Mouse (Mus musculus): Measurements from ENCODE around the gene Tenm2. TPM values are rescaled to one million over a fixed set of nuclear protein-coding genes. Genes with fewer than 3 reads are reported as not detected.

Gene Tenm2
- total RNA-seq, 2 experiments from 2014 or later = 0.29 to 0.49 TPM

DNA sequence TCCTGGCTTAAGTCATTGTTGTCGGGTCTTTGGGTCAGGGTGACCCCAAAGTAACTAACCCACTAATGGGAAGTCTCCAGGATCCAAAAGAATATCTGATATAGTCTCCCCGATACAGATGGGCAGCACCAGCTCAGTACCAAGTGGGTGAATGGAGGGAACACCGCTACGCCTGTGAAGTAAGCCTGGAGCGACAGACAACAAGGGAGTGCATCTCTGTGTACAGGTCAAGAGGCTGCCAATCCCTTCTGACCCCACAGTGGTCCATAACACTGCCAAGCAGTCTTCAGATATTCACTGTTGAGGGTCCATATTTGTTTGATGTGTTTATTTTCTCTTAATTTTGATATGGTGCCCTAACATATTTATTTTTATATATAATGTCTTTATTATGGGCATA, 754.7 kb downstream of the Tenm2 start:
- no peak for DNase-seq

DNA sequence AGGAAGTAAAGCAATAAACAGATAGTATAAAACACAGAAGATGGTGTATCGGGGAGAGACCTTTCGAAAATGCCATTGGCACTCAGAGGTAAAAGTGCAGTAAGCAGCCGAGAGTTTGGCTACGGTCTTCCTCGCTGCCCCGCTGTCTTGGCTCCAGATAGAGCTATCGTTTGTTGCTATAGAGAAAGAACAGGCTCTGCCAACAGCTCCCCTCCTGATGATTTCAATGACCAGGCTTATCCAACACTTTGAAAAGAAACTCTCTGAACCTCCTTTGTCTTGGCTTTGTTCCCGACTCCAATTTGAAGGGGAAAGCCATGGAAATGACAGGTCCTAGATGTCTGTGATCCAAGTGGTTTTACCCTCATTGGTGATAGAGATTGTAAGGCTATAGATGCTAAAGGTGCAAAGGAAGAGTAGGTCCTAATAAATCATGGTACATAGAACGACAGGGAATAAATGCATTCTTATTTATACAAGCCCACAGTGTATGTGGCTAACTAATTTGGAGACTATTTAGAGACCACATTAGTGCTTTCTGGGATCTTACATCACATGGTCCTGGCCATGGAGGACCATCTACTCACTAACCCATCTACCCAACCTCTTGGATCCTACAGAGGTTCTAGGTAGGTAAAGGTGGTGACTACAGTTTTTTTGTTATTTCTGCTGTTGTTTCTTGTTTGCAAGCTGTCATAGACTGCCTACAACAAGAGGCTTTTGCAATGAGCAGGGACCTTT, 765.8 kb downstream of the Tenm2 start:
- no peak for DNase-seq

DNA sequence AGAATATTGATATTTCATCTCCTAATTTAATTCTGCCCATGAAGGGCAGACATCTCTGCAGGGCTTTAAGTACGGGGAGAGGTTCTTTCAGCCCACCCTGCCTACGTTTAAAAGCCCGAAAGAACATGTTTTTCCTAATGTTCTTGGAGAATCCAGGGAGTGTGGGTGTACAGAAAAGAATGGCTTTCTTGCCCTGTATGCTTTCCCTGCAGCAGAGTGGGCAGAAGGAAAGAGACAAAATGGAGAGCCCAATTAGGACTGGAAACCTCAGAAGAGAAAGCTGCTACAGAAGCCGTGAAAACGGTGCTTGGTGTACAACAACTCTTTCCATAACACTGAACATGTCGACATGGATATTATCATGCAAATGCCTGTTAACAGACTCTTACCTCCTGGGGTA, 777.3 kb downstream of the Tenm2 start:
- no peak for DNase-seq

DNA sequence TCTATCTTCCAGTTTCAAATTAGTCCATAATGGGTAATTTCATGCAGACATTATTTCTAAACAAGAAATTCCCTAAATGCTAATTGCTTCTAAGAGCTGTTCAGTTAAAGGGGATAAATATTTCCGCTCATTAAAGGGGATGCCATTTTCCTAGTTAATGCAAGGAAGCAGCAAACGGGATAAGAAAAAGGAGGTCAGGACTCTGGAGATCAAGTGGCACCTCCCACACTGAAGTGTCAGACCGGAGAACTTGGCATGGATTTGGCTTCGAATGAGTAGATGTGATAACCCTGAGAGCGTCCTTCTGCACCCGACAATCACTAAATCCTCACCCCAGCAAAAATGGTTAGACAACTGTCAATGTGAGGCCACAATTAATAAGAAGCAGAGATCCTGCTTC, 781.7 kb downstream of the Tenm2 start:
- DNase-seq = no peak

DNA sequence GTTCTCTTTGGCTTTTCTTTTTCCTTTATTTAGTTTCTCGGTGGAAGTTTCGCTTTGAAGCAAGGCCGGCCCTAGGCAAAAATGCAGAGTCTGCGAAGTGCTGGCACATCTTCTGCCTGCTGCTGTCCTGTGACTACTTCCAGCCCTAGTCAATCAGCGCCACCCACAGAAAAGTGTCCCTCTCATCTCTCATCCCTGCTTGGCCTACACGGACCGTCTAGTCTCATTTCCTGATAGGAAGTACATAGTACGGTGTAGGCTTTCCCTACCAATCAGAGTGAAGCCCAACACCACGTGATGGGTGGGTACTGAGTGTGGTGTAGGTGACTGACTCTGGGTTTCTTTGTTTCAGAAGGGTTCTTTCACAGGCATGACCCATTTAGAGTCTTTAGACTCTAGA, 783.3 kb downstream of the Tenm2 start:
- no peak for DNase-seq

DNA sequence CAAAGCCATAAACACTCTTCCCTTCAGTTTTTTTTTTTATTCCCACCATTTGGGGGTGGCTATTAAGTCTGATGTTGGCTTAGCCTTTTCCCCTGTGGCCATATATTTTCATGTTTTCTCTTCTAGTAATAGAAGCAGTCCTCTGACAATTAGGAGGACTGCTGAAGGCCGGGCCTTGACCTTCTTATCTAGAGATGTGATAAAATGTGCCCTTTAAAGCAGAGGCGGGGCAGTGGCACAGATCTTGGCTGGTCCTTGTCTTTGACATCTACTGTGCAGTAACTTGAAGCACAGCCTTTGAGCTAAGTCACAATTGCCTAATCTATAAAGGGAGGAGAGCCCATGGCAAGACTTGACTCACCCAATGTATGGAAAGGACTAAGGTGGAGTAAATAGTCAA, 789.4 kb downstream of the Tenm2 start:
- no peak for DNase-seq

DNA sequence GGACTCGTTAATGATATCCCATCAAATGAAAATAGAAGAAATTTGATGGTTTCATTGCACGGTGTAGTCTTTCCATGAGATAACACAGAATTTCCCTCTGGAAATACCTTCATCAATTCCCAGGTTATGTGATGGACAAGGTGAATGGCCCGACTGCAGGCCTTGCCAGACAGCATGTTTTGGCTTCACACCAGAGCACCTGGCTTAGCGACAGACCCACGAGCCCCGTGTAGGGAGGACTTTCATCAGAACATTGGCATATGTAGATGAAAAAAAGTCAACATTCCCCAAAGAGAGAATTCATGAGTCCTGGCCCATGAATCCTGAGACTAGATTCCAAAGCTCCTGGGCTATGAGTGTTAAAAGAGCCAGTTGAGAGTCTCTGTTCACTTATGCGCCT, 791.9 kb downstream of the Tenm2 start:
- no peak for DNase-seq

DNA sequence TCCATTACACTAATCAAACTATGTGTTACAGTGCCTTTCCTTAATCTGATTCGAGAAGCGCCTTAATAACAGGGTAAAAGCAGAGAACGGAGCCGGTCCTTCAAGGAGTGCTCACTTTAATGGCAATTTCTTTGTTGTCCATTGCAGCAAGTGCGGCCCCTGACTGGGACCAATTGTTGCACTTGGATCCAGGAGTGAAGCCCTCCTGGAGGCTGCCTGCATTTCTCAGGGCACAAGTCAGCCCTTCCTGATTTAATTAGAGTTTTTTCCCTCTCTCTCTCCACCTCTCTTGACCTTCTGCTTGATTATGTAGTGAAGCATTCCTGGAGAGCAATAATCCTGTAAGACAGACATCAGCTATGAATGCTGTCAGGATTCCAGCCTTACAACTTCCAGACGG, 794.0 kb downstream of the Tenm2 start:
- DNase-seq = no peak

DNA sequence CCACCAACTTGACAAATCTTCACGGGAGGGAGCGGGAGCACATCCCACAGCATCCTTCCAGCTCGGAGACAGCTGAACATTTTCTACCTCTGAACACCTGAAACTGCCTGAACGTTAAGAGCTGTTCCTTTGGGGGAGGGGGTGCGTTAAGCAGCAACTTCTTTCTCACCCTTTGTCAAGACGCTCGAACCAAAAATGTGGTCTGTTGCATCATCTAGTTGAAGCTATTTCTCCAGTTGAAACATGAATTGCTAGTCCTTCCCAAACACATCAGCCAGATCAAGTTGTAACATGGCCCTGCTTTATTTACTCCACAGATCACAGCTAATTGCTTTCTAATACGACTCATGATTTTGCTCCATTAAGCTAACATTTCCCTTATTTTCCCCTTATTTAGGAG, 799.5 kb downstream of the Tenm2 start:
- DNase-seq = no peak

DNA sequence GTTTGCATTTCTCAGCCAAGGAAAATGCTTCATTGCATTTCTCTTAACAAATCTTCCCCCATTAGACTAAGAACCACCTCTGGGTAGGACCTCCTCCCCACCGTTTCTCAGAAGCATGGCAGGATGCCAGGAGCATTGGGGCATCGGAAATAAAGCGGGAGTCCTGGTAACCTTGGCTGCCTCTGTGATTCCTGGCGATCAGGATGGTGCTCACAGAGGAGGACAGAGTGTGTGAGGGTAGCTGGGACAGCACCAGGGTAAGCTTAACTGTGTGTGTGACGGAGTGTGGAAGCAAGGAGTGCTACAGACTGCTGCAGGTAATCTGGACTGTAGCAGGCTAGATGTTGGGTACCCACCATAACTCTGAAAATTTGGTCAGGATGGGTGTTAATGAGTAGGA, 806.8 kb downstream of the Tenm2 start:
- no peak for DNase-seq

DNA sequence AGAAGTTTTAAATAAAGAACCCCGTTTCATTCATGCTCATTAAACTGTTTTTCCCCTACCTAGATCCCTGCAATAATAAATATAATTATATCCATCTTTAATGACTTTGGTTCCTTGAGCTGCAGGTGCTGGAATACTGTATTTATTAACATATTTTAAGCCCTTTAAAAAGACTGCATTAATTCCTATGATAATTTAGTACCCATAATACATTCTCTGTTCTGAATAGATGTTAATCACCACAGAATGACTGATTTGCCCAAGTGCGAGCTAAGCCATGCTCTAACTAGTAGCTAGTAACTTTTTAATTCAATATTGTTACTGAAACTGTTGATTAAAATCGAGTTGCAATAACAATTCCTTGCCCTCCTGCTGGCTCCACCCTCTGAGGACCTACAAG, 810.8 kb downstream of the Tenm2 start:
- no peak for DNase-seq

DNA sequence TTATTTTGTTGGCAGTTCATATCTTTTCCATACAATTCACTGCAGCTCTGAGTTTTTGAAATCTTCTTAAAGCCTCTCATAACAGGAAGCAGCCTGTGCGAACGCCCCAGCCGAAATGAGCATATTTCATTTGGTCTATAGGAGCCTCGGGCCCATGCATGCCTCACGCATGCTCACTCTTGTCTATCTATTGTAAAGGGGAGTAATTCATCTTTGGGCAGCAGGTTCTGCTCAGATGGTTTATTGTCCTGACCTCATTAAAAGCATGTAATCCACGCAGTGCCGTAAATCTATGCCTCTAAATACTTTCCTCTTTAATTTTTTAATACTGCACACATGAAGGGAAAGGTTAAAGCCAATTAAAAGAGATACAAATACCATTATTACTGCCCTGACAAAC, 815.7 kb downstream of the Tenm2 start:
- no peak for DNase-seq

DNA sequence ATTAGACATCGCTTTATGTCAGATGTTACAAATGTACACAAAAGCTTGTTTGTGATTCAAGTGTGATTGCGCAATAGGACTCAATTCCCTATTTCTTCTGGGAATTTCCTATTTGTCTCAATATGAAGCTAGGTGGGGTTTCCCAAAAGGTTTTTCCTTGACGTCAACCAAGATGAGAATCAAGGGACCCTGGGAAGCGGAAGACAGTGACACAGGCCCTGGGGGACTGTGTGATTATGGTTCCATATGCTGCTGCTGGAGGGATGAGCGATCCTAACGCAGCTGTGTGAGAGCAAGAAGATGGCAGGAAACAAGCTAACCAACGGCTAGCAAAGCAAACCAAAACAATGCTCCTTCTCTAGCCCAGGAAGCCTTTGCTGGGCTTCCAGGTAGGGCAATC, 820.5 kb downstream of the Tenm2 start:
- DNase-seq = no peak

DNA sequence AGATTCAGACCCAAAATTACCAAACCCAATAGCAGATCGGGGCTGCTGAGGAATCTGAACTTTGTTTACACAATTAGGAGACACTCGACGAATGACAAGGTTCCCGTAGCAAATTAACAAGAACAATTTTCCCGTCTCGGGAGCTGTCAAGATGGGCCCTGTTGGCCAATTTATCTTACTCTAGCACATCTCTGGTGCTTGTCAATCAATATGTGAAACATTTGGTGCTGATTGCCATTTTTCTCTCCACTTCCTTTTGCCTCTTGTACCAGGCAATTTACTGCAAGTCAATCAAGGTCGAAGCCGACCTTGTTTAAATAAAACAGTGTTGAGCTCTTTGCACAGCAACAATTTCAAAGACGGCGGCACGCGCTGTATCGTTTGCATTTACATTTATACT, 824.9 kb downstream of the Tenm2 start:
- DNase-seq = no peak

DNA sequence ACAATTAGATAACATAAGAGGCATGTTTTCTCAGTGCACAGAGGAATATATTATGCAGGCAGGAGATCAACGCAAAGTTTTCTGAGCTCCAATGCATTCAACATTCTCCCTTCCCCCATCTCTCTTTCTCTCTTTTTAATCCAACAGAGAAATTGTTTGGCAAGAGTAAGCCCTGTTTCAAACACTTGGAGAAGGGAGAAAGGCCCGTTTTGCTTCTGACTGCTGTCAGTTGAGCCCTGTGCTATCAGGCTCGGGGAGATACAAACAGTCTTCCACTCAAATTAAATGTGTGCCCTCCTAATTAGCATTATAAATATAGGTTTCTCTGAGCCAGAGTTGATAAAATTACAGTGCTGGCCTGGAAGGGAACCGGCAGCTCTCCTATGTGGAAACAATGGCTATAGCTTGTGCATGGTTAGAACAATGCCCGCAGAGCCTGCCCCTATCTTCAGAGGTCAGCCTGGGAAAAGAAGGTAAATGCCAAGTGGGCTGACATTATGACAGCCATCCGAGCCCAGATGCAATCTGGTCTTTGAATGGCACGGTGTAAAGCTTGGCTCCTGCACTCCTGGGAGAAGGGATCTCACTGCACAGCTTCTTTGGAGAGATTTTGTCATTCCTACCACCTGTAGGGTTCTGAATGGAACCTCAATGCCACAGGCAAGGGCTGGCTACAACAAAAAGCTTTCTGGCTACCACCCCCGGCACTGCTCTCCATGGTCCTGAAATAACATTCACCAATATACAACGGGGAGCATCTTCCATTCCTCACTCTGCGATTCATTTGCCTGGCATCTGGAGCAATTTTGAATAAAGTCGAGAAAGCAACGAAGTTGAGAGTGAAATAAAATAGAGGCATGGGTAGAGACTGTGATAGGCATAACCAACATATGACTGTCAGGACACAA, 839.7 kb downstream of the Tenm2 start:
- no peak for DNase-seq

DNA sequence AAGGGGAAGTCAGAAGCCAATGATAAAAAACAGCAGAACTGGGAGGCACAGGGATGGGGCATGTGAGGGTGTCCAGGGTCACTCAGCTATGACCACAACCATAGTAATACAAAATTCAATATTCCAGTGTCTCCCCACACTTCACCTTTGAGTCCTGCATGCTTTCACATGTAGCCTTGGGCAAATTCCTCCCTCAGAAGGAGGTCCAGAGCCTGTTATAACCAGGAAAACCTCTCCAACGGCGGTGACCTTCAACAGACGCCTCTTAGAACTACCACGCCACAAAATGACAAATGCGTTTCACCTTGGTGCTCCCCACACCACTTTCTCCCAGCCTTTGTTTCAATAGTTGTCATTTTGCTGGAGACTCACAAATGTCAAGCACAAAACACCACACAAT, 851.1 kb downstream of the Tenm2 start:
- no peak for DNase-seq

DNA sequence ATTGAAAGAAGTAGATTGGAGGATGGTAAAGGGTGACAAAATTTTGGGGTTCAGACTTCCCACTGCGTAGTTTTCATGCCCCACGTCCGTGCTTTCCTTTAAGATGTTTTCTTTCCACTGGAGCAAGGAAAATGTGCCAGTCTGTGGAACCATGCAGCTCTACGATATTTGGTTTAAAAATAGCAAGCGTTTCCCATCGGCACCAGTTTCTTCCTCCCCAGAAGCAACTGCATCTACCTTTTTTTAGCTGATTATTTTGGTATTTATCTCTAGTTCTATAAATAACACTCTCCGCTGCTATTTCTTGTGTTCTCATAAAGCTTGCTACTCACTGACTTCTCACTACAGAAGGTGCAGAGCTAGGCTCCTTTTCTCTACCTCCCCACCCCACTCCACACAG, 864.0 kb downstream of the Tenm2 start:
- no peak for DNase-seq

DNA sequence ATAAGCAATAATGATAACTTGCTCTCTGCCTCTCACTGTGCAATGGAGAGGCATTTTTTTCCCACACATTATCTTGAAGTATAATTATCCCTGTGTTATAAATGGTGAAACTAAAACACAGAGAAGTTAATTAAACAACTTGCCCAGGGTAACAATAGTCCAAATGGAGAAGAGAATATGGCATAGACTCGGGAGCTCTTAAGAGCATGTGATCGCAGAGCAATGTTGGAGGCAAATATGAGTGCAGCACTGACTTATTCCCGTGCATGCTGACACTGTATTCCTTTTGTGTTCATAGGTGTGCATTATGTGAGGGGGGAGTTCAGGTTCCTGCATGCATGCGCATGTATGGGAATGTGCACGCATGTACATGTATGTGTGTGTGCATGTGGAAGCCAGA, 870.7 kb downstream of the Tenm2 start:
- DNase-seq = no peak

DNA sequence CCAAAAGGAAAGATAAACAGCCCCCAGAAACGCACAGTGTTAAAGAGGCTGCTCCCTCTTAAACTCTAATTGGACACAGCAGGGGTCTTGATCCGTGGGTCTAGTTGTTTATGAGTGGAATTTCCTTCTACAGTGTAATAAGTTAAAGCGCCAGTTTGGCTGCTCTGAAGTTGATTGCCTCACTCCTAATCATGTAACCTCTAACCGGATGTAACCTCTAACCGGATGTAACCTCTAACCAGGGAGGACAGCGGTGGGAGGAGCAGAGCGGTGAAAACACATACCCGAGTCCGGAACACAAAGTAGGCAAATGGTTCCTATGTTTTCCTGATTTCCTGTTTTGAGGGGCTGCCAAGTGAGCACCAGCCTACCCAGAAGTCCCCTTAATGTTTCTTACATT, 871.3 kb downstream of the Tenm2 start:
- no peak for DNase-seq

DNA sequence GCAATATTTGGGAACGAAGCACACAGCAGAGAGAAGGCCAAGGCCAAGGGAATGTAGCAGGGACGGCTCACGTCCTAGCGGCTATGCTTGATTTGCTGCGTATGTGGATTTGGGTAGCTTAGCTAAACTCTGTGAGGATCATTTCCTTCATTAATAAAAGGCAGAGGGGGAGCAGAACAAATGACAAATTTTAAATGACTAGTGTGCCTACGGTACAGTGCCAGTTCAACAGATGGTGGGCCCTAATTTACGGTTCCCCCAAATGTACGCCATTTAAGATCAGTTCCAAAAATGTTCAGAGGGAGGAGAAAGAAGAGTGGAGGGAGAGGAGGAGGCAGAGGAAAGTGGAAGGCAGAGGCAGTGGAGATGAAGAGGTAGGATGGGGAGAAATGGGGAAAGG, 873.2 kb downstream of the Tenm2 start:
- DNase-seq = no peak

DNA sequence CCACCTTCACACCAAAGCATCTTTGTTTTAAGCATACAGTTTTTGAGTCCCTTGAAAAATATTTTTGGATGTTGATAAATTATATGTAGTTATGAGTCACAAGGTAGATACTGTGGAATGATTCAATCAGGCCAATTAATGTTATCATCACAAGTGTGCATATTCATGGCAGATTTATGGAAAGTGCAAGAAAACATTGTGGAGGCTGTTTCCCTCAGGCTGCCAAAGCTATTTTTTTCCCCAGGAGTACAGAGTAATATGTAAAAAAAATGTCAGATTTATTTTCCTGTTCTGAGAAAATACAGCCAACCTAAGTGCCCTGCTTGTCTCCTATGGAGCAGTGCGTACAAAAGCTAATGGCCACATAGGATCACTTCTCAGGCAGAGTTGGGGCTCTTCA, 882.5 kb downstream of the Tenm2 start:
- DNase-seq = no peak

DNA sequence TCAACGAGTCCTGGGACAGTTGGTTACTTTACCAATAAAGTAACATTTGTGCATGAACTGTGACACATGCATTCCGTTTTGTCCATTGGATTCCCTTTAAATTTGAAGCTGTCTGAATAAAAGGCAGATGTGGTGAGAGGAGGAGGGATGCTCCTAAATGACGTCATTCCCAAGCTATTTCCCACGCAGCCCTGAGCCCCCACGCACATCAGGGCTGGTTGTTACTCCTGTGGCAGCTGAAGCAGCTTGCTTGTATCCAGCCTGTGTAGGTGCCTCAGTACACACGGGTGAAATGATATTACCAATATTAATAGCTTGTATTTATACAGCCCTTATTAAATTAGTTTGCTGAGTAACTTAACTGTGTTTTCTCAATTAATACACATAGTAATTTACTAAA, 884.0 kb downstream of the Tenm2 start:
- DNase-seq = no peak

DNA sequence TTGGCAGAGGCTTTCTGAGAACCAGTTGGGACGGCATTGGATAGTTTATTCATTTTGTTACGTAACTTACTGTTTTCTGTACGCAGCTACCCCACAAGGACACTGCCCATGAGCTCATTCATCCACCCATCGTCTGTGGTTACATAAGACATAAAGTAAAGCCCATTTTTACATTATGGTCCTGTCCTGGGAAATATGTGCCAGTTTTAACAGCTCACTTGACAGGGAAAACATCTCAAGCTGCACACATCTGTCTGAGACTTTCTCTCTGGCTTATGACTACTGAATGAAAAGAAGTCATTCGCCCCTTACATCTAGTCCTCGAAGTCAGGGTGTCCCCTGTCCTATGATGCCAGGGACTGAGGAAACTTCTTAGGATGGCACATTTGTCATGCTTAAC, 884.4 kb downstream of the Tenm2 start:
- no peak for DNase-seq

DNA sequence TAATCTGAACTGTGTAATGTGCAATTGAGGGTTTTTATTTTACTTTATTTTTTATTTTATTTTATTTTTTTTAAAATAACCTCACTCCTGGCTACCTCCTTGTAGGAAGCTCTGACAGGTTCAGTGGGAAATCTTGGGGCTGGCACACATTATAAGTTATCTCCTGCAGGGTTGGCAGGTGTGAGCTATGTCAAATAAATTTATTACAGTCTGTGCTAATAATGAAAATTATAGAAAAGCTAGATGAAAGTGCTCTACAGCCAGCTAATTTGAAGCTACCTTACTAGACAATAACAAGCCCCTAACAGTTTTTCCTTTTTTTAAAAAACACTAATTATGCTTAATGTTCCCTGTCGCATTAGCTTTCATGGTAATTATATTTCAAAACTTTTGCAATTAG, 885.5 kb downstream of the Tenm2 start:
- DNase-seq = no peak

All from gastrocnemius, postnatal 25 days (tissue).